Mouse (Mus musculus) stomach, embryonic 14.5 days (tissue): ENCODE measurements around the gene Cpn2. TPM values are rescaled to one million over a fixed set of nuclear protein-coding genes. Genes with fewer than 3 reads are reported as not detected.

Experiments
- ATAC-seq: fragments of 200-750 bp; cut with Nextera tagmentation; 2 replicates; pipeline ENCODE4 v1.8.0; 2017; ENCODE audit warnings: low read depth, moderate TSS enrichment; ENCODE audit not compliant: insufficient number of reproducible peaks, insufficient read depth, low FRiP score
- H3K27ac ChIP-seq: fragments of 300-500 bp; sonication (generic); 2 replicates; pipeline ENCODE4 v1.5.1; 2014; ENCODE audit warnings: mild to moderate bottlenecking, low read length, moderate library complexity, mixed read lengths
- H3K27me3 ChIP-seq: fragments of 300-500 bp; sonication (generic); 2 replicates; pipeline ENCODE4 v1.6.1; 2014; ENCODE audit warnings: low read length, control low read depth, mixed read lengths; ENCODE audit not compliant: control insufficient read depth, insufficient read depth
- H3K36me3 ChIP-seq: fragments of 300-500 bp; sonication (generic); 2 replicates; pipeline ENCODE4 v1.6.1; 2014; ENCODE audit warnings: mild to moderate bottlenecking, control low read depth, low read length, moderate library complexity, mixed read lengths; ENCODE audit not compliant: control insufficient read depth, insufficient read depth
- H3K4me1 ChIP-seq: fragments of 300-500 bp; sonication (generic); 2 replicates; pipeline ENCODE4 v1.6.1; 2014; ENCODE audit warnings: low read length, control low read depth, mixed read lengths; ENCODE audit not compliant: control insufficient read depth, insufficient read depth
- H3K4me2 ChIP-seq: fragments of 300-500 bp; sonication (generic); replicated peaks from 2 replicates; pipeline ENCODE4 v1.6.1; 2014; ENCODE audit warnings: low read depth, low read length, control low read depth
- H3K4me3 ChIP-seq: fragments of 300-500 bp; sonication (generic); 2 replicates; pipeline ENCODE4 v1.5.1; 2014; ENCODE audit warnings: low read depth, low read length, control low read depth
- H3K9ac ChIP-seq: fragments of 300-500 bp; sonication (generic); replicated peaks from 2 replicates; pipeline ENCODE4 v1.6.1; 2014; ENCODE audit warnings: low read depth, mild to moderate bottlenecking, control low read depth, low read length, moderate library complexity, mixed read lengths
- H3K9me3 ChIP-seq: fragments of 300-500 bp; sonication (generic); 2 replicates; pipeline ENCODE4 v1.6.1; 2016; ENCODE audit warnings: low read depth, low read length, control low read depth; ENCODE audit not compliant: control insufficient read depth
- WGBS: fragments of 180-500 bp; shearing (Covaris S2); extraction: QIAGEN DNeasy Blood & Tissue Kit; methylation state at CpG from one replicate; pipeline ENCODE4 v1.1.7; 2014; 5-methylcytosine and 5-hydroxymethylcytosine counted together
- polyA plus RNA-seq: library from polyadenylated mRNA; unstranded; fragments of >200 nt; fragmentation: Nextera tagmentation; extraction: Ambion mirVana; gene quantifications from 2 replicates; pipeline ENCODE4 v1.2.1, GENCODE M21; 2014

The Cpn2 gene
- polyA plus RNA-seq, 1 experiment from 2014 or later, result not detected

DNA sequence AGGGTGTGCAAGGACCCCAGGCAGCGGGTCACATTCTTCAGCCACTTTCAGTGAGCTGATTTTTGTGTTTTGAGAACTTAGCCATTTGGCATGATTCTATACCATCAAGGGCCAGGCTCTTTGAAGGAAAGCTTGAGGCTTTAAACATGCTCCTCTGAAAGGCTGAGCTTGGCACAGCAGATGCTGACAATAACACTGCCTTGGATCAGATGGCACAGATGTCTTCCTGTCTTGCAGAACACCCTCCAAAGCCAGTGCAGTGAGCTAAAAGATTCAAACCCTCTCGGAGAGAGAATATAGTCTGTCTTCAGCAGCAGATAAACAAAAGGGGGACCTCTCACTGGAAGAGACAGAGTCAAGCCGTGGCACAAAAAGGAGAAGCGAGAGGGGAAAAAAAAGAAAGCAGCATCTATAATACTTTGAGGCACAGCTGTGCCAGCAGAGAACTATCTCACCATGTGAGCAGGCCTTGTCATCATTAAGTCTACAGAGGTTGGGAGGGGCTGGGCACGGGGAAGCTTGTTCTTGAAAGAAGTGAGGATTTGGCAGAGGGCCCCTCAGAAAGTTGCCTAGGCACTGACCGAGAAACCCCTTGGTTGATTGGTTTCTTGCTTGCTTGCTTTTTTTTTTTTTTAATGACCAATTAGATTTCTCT is 4.8 kb upstream of the Cpn2 start:
- Histone ChIP-seq H3K4me2 (no peak overlapping the region), H3K27ac (peak overlapping the region; percentile 52)

GRCm38 (mm10) chr16:30271223-30271761 is 4.0 kb upstream of the Cpn2 start:
- H3K36me3 ChIP-seq, result no peaks in the 10 kb centered on the region
- no peaks in the 10 kb centered on the region for H3K9me3 ChIP-seq
- H3K4me1 ChIP-seq, result peaks cover 10% of the 10 kb centered on the region; the same call in 1 of the 2 replicates
- H3K27ac ChIP-seq, result peak overlapping the region; percentile 52
- no peaks in the 10 kb centered on the region for H3K27me3 ChIP-seq
- ATAC-seq, result 0 out of 2 replicates have a peak, but pooled peaks have one; percentile 49
- H3K4me3 ChIP-seq, result no peak overlapping the region
- 45% methylated on average over 8 of the region's 8 CpGs for WGBS
- H3K4me2 ChIP-seq, result no peak overlapping the region
- H3K9ac ChIP-seq, result no peak overlapping the region

More for the DNA sequence above, 4.8 kb upstream of the Cpn2 start:
- Histone ChIP-seq H3K4me3 (no peak overlapping the region), H3K9me3 (no peaks in the 10 kb centered on the region), H3K27me3 (no peaks in the 10 kb centered on the region), H3K36me3 (no peaks in the 10 kb centered on the region), H3K9ac (no peak overlapping the region), H3K4me1 (peaks cover 10% of the 10 kb centered on the region; the same call in 1 of the 2 replicates)
- no peak for ATAC-seq
- 61% methylated on average over 6 of the region's 6 CpGs for WGBS

- no peaks in the 10 kb centered on the region for H3K27me3 ChIP-seq
- no peak overlapping the region for H3K4me3 ChIP-seq
- 79% methylated on average over 5 of the region's 5 CpGs for WGBS
- H3K27ac ChIP-seq, result no peak overlapping the region
- H3K9ac ChIP-seq, result no peak overlapping the region
- peaks cover 5% of the 10 kb centered on the region; the same call in 1 of the 2 replicates for H3K4me1 ChIP-seq
- no peak overlapping the region for H3K4me2 ChIP-seq
- H3K9me3 ChIP-seq, result no peaks in the 10 kb centered on the region
- no peaks in the 10 kb centered on the region for H3K36me3 ChIP-seq
- ATAC-seq, result no peak
Measured at GRCm38 (mm10) chr16:30266561-30266960, 738 bp downstream of the Cpn2 start.

DNA sequence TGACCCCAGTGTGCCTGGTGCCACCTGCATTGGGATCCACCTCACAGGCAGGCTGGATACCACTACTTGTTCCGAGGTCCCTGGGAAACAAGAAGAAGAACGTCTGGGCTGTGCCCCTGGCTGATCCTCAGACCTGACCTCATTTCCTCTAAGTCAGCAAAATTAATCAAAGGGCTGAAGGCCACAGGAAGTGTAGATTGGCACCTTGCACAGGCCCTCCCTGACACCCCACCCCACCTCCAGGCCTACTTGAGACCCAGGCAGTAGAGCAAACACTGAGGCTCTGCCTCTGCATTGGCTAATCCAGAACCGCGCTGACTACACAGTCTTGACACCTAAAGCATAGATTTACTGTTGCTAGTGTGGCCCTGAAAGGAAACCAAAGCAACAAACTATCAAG is 1.7 kb downstream of the Cpn2 start:
- H3K27me3 ChIP-seq, result no peaks in the 10 kb centered on the region
- no peak overlapping the region for H3K27ac ChIP-seq
- no peak for ATAC-seq
- no peaks in the 10 kb centered on the region for H3K36me3 ChIP-seq
- H3K9ac ChIP-seq, result no peak overlapping the region
- H3K4me3 ChIP-seq, result no peak overlapping the region
- no peak overlapping the region for H3K4me2 ChIP-seq
- H3K9me3 ChIP-seq, result no peaks in the 10 kb centered on the region
- H3K4me1 ChIP-seq, result no peaks in the 10 kb centered on the region
- WGBS, result 49% methylated on average over 4 of the region's 4 CpGs

GRCm38 (mm10) chr16:30263156-30263555 is 4.1 kb downstream of the Cpn2 start:
- H3K4me2 ChIP-seq, result no peak overlapping the region
- H3K9ac ChIP-seq, result no peak overlapping the region
- H3K4me3 ChIP-seq, result no peak overlapping the region
- 68% methylated on average over 4 of the region's 4 CpGs for WGBS
- H3K9me3 ChIP-seq, result no peaks in the 10 kb centered on the region
- H3K27me3 ChIP-seq, result no peaks in the 10 kb centered on the region
- no peaks in the 10 kb centered on the region for H3K4me1 ChIP-seq
- no peak for ATAC-seq
- H3K36me3 ChIP-seq, result no peaks in the 10 kb centered on the region
- H3K27ac ChIP-seq, result no peak overlapping the region

- Histone ChIP-seq H3K27ac (no peak overlapping the region), H3K36me3 (no peaks in the 10 kb centered on the region), H3K9me3 (no peaks in the 10 kb centered on the region), H3K9ac (no peak overlapping the region), H3K4me3 (no peak overlapping the region), H3K4me2 (no peak overlapping the region), H3K27me3 (no peaks in the 10 kb centered on the region), H3K4me1 (no peaks in the 10 kb centered on the region)
- 0% methylated on average over 2 of the region's 2 CpGs for WGBS
- peak; percentile 33; the same call in 1 of the 2 replicates for ATAC-seq
Measured at GRCm38 (mm10) chr16:30262664-30263063, 4.6 kb downstream of the Cpn2 start.

- Histone ChIP-seq H3K4me3 (no peak overlapping the region), H3K27ac (no peak overlapping the region), H3K4me1 (no peaks in the 10 kb centered on the region), H3K36me3 (no peaks in the 10 kb centered on the region), H3K27me3 (no peaks in the 10 kb centered on the region), H3K9ac (no peak overlapping the region), H3K4me2 (no peak overlapping the region), H3K9me3 (no peaks in the 10 kb centered on the region)
- 87% methylated on average over 10 of the region's 10 CpGs for WGBS
- no peak for ATAC-seq
Measured at GRCm38 (mm10) chr16:30262157-30262556, 5.1 kb downstream of the Cpn2 start.

DNA sequence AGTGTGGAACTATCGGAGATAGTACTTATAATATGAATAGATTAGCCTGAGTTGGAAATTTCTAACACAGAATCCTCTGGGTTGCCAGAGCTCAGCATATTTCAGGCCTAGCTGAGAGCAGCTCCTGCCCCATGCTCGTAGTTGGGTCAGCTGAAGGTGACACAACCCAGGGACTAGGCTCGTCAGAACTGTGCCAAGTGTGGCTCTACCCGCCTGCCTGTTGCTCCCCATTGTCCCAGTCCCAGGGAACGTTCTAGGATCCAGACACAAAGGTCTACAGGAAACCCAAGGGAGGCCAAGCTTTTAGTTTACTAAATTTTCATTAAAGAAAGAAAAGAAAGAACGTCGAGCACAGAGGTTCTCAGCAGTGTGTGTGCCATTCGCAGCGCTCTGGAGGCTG is 6.0 kb downstream of the Cpn2 start:
- Histone ChIP-seq H3K4me3 (no peak overlapping the region), H3K27me3 (no peaks in the 10 kb centered on the region), H3K27ac (no peak overlapping the region), H3K9me3 (no peaks in the 10 kb centered on the region), H3K36me3 (no peaks in the 10 kb centered on the region), H3K4me1 (no peaks in the 10 kb centered on the region), H3K9ac (no peak overlapping the region), H3K4me2 (no peak overlapping the region)
- WGBS, result 93% methylated on average over 9 of the region's 9 CpGs
- ATAC-seq, result no peak
